Mouse (Mus musculus) liver, adult 10 weeks (tissue): ENCODE measurements around the gene Noc4l. TPM values are rescaled to one million over a fixed set of nuclear protein-coding genes. Genes with fewer than 3 reads are reported as not detected.

Experiments
- polyA plus RNA-seq: library from polyadenylated mRNA; stranded (reverse); fragments of 350-450 nt; fragmentation: Illumina TruSeq; extraction: RNeasy Lipid Tissue Mini Kit (QIAGEN cat#74804); gene quantifications from one replicate; pipeline ENCODE4 v1.2.3, GENCODE M21; 2014; ENCODE audit warnings: low read depth, low replicate concordance

Gene Noc4l
- polyA plus RNA-seq: 1.3 TPM

GRCm38 (mm10) chr5:110652719-110653648 lies at the start of gene Noc4l, which contains the start of gene Ddx51:
Gene Noc4l (minus strand): TSS chr5:110653417.
Gene Ddx51 (plus strand): TSS chr5:110653451.

Other genes with a start within 250 kb of the Noc4l start
- 2.6 TPM for gene Fbrsl1, start 204.9 kb downstream of the Noc4l start, polyA plus RNA-seq
- gene Galnt9, start 109.1 kb downstream of the Noc4l start, polyA plus RNA-seq: not detected
- 2.1 TPM for gene Ddx51, start within 50 bp of the Noc4l start, polyA plus RNA-seq
- gene Ep400, start 117.3 kb upstream of the Noc4l start, polyA plus RNA-seq: 5.4 TPM
- 0.34 TPM for gene Pus1, start 127.2 kb upstream of the Noc4l start, polyA plus RNA-seq
- gene Ulk1, start 156.7 kb upstream of the Noc4l start, polyA plus RNA-seq: 7.1 TPM
- 9.6 TPM for gene Hscb, start 186.4 kb upstream of the Noc4l start, polyA plus RNA-seq
- gene Chek2, start 186.6 kb upstream of the Noc4l start, polyA plus RNA-seq: 2.8 TPM
- 0.21 TPM for gene Ttc28, start 226.4 kb upstream of the Noc4l start, polyA plus RNA-seq